Mouse (Mus musculus): Measurements from ENCODE around the gene 2310039H08Rik. TPM values are rescaled to one million over a fixed set of nuclear protein-coding genes. Genes with fewer than 3 reads are reported as not detected.
A peak's percentile ranks its signal among the peaks of the same experiment; 100 is the strongest.
"Not testable (repeated sequence)": the region's sequence is repeated elsewhere in the genome, so short reads cannot be mapped to it uniquely, and the experiment has no call there.

2310039H08Rik gene
- polyA plus RNA-seq, 1 experiment from 2014 or later = 48.5 TPM

DNA sequence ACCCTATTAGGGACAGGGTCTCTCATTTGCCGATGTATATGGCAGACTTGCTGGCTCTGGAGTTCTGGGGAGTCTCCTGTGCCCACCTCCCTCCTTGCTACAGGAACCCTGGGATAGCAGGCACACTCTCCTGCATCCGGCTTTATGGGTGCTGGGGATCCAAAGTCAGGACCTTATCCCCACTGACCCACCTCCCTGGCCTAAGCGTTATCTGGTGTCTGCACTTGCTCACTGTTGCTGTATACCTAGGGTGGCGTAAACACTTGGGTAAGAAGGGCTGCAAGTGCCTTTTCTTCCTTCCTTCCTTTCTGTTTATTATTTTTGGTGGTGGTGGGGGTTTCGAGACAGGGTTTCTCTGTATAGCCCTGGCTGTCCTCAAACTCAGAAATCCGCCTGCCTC is 31.1 kb upstream of the 2310039H08Rik start:
- Histone ChIP-seq H3K27ac (replicated peaks) (no peak overlapping the region), H3K4me1 (no peaks in the 10 kb centered on the region), H3K4me2 (replicated peaks) (no peak overlapping the region), H3K4me3 (no peak overlapping the region), H3K36me3 (peaks cover 49% of the 10 kb centered on the region), H3K9ac (replicated peaks) (no peak overlapping the region), H3K27me3 (no peaks in the 10 kb centered on the region), H3K9me3 (no peaks in the 10 kb centered on the region)
- ATAC-seq (ENCODE audit: low FRiP score, low read depth) = no peak
- WGBS = over 99% methylated on average over 6 of the region's 6 CpGs

GRCm38 (mm10) chr17:46742986-46743385 is 29.4 kb upstream of the 2310039H08Rik start:
- H3K4me3 ChIP-seq = no peak overlapping the region
- no peak overlapping the region for H3K27ac ChIP-seq (replicated peaks)
- no peak overlapping the region for H3K4me2 ChIP-seq (replicated peaks)
- WGBS = 94% methylated on average over 9 of the region's 9 CpGs
- no peaks in the 10 kb centered on the region for H3K4me1 ChIP-seq
- no peak overlapping the region for H3K9ac ChIP-seq (replicated peaks)
- no peaks in the 10 kb centered on the region for H3K9me3 ChIP-seq
- peaks cover 50% of the 10 kb centered on the region for H3K36me3 ChIP-seq
- no peak for ATAC-seq (ENCODE audit: low FRiP score, low read depth)
- H3K27me3 ChIP-seq = no peaks in the 10 kb centered on the region

- Histone ChIP-seq H3K4me3 (no peak overlapping the region), H3K4me2 (replicated peaks) (no peak overlapping the region), H3K36me3 (peaks cover 47% of the 10 kb centered on the region), H3K27me3 (no peaks in the 10 kb centered on the region), H3K9me3 (no peaks in the 10 kb centered on the region), H3K9ac (replicated peaks) (no peak overlapping the region), H3K27ac (replicated peaks) (no peak overlapping the region), H3K4me1 (peaks cover 3% of the 10 kb centered on the region; the same call in 1 of the 2 replicates)
- ATAC-seq (ENCODE audit: low FRiP score, low read depth) = no peak
- 86% methylated on average over 2 of the region's 2 CpGs for WGBS
Observed at GRCm38 (mm10) chr17:46745506-46745905, 26.9 kb upstream of the 2310039H08Rik start.

GRCm38 (mm10) chr17:46747234-46747633 is 25.2 kb upstream of the 2310039H08Rik start:
- no peak for ATAC-seq (ENCODE audit: low FRiP score, low read depth)
- Histone ChIP-seq H3K36me3 (peaks cover 35% of the 10 kb centered on the region), H3K27me3 (no peaks in the 10 kb centered on the region), H3K9me3 (no peaks in the 10 kb centered on the region), H3K9ac (replicated peaks) (no peak overlapping the region), H3K4me3 (no peak overlapping the region), H3K4me2 (replicated peaks) (no peak overlapping the region), H3K27ac (replicated peaks) (no peak overlapping the region), H3K4me1 (peaks cover 13% of the 10 kb centered on the region)
- WGBS = 89% methylated on average over 8 of the region's 8 CpGs

DNA sequence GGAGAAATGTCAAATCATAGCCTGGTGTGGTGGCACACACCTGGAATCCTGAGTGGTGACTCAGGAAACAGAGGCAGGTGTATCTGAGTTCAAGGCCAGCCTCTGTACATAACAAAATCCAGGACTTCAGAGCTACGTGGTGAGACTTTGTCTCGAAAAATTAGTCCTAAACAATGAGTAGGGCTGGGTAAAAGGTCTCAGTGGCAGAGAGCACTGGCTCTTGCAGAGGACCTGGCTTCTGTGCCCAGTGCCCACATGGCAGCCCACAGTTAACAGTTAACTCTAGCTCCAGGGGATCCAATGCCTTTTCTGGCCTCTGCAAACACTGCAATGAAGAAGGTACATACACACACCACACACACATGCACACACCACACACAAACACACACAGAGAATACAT is 24.6 kb upstream of the 2310039H08Rik start:
- no peak overlapping the region for H3K27ac ChIP-seq (replicated peaks)
- no peak overlapping the region for H3K9ac ChIP-seq (replicated peaks)
- H3K4me2 ChIP-seq (replicated peaks) = no peak overlapping the region
- ATAC-seq (ENCODE audit: low FRiP score, low read depth) = no peak
- peaks cover 18% of the 10 kb centered on the region for H3K4me1 ChIP-seq
- H3K9me3 ChIP-seq = no peaks in the 10 kb centered on the region
- peaks cover 29% of the 10 kb centered on the region for H3K36me3 ChIP-seq
- 92% methylated on average over 2 of the region's 2 CpGs for WGBS
- H3K4me3 ChIP-seq = no peak overlapping the region
- no peaks in the 10 kb centered on the region for H3K27me3 ChIP-seq

DNA sequence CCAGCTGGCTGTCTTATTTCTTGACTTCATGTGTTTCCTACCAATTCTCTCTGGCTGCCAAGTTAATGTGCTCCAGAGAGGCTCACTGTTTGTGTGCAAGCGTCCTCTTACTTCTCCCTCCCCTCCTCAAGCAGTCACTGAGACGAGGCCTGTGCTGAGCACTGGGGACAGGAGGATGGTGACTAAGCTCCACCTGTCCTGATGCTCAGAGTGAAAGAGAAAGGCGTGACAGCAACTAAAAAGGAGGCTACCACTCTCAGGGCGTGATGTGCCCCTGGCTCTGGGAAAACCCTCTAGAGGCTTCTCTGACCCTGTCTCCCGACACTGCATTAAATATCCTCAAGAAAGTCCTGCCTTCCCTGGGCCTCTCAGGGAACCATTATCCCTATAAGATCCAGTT is 23.2 kb upstream of the 2310039H08Rik start:
- 94% methylated on average over 5 of the region's 5 CpGs for whole genome bisulfite sequencing
- ATAC-seq (ENCODE audit: low FRiP score, low read depth) = no peak
- Histone ChIP-seq H3K36me3 (peaks cover 19% of the 10 kb centered on the region), H3K4me1 (peaks cover 18% of the 10 kb centered on the region), H3K27me3 (no peaks in the 10 kb centered on the region), H3K27ac (replicated peaks) (no peak overlapping the region), H3K9ac (replicated peaks) (no peak overlapping the region), H3K4me2 (replicated peaks) (no peak overlapping the region), H3K9me3 (no peaks in the 10 kb centered on the region), H3K4me3 (no peak overlapping the region)

- H3K9ac ChIP-seq (replicated peaks) = peak overlapping the region; percentile 78
- no peaks in the 10 kb centered on the region for H3K27me3 ChIP-seq
- peak overlapping the region; percentile 73 for H3K4me2 ChIP-seq (replicated peaks)
- no peak overlapping the region for H3K27ac ChIP-seq (replicated peaks)
- no peaks in the 10 kb centered on the region for H3K9me3 ChIP-seq
- ATAC-seq (ENCODE audit: low FRiP score, low read depth) = no peak
- H3K4me1 ChIP-seq = peaks cover 18% of the 10 kb centered on the region
- H3K4me3 ChIP-seq = peak overlapping the region; percentile 83; the same call in 1 of the 2 replicates
- H3K36me3 ChIP-seq = peaks cover 12% of the 10 kb centered on the region
- WGBS = 96% methylated on average over 4 of the region's 4 CpGs
Observed at GRCm38 (mm10) chr17:46750580-46750979, 21.9 kb upstream of the 2310039H08Rik start.

DNA sequence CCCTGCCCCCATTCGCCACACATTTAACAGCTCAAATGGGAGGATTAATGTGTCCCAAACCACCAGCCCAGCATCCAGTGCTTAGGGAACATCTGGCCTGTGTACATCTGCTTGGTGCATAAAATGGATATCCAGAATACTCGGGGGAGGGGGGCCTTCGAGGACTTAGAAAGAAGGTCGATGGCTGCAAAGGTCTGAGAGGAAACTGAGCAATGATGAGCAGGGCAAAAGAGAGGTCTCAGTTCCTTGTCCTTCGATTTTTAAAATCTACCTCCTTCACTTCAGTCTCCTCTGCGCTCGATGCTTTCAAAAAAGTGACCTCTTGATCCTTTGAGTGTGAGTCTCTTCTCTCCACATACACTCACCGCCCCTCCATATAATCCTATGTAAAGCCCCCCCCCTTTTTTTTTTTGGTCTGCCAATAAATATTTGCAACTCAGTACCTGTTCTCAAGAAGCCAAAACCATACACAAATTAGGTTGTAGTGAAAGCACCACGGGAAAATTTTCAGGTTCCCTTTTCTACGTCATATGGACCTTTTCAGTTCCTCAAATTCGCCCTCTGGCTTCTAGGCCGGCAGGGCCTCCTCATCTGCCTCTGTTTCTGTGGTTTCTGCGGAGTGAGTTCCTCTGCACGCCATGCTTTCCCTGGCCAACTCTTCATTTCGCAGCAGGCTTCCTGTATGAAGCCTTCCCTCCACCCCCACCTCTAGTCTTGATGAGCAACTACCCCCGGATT is 21.2 kb upstream of the 2310039H08Rik start:
- WGBS = 29% methylated on average over 16 of the region's 16 CpGs
- H3K27ac ChIP-seq (replicated peaks) = peak overlapping the region; percentile 87

GRCm38 (mm10) chr17:46751794-46752556 is 20.5 kb upstream of the 2310039H08Rik start, which contains the start of gene Cnpy3:
Cnpy3 (minus strand) TSS chr17:46752214.
- WGBS = under 1% methylated on average over 55 of the region's 58 CpGs
- H3K9me3 ChIP-seq = no peaks in the 10 kb centered on the region

More for the DNA sequence above, 21.2 kb upstream of the 2310039H08Rik start:
- H3K9me3 ChIP-seq = no peaks in the 10 kb centered on the region
- peaks cover 11% of the 10 kb centered on the region; the same call in 1 of the 2 replicates for H3K36me3 ChIP-seq
- peak overlapping the region; percentile 83 for H3K4me3 ChIP-seq
- peak overlapping the region; percentile 78 for H3K9ac ChIP-seq (replicated peaks)
- peaks cover 18% of the 10 kb centered on the region for H3K4me1 ChIP-seq
- H3K4me2 ChIP-seq (replicated peaks) = peak overlapping the region; percentile 73
- no peaks in the 10 kb centered on the region for H3K27me3 ChIP-seq
- ATAC-seq (ENCODE audit: low FRiP score, low read depth) = no peak

DNA sequence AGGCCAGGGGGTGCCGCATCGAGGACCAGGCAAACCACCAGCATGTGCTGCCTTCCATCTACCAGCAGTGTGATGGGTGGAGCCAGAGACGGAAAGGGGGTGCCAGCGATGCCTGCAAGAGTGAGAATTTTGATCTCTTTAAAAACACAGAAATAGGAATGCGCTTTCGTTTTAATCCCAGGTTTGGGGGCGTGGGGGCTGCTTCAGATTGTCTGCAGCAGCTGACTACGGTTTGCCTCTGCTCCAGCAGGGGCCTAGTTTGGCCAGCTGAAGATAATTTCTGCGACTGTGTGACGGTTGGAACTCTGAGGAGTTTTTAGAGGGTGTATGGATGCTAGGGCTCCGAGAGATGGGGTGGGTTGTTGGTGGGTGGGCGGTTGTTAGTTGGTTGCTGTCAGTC is 13.7 kb upstream of the 2310039H08Rik start:
- H3K4me1 ChIP-seq = no peaks in the 10 kb centered on the region
- H3K27ac ChIP-seq (replicated peaks) = no peak overlapping the region
- no peaks in the 10 kb centered on the region for H3K9me3 ChIP-seq
- no peak overlapping the region; the same call in 1 of the 2 replicates for H3K9ac ChIP-seq (replicated peaks)
- ATAC-seq (ENCODE audit: low FRiP score, low read depth) = no peak
- WGBS = 83% methylated on average over 12 of the region's 12 CpGs
- H3K27me3 ChIP-seq = no peaks in the 10 kb centered on the region
- H3K36me3 ChIP-seq = no peaks in the 10 kb centered on the region
- no peak overlapping the region for H3K4me2 ChIP-seq (replicated peaks)
- H3K4me3 ChIP-seq = no peak overlapping the region

More at GRCm38 (mm10) chr17:46751794-46752556, 20.5 kb upstream of the 2310039H08Rik start, which contains the start of gene Cnpy3:
- H3K4me2 ChIP-seq (replicated peaks) = peak within 1 kb of the TSS; percentile 73
- peaks cover 4% of the 10 kb centered on the region; the same call in 1 of the 2 replicates for H3K36me3 ChIP-seq
- H3K4me1 ChIP-seq = peaks cover 18% of the 10 kb centered on the region
- H3K27ac ChIP-seq (replicated peaks) = peak within 1 kb of the TSS; percentile 87
- H3K4me3 ChIP-seq = peak within 1 kb of the TSS; percentile 83
- H3K9ac ChIP-seq (replicated peaks) = peak within 1 kb of the TSS; percentile 78
- no peaks in the 10 kb centered on the region for H3K27me3 ChIP-seq
- ATAC-seq (ENCODE audit: low FRiP score, low read depth) = peak; percentile 99

DNA sequence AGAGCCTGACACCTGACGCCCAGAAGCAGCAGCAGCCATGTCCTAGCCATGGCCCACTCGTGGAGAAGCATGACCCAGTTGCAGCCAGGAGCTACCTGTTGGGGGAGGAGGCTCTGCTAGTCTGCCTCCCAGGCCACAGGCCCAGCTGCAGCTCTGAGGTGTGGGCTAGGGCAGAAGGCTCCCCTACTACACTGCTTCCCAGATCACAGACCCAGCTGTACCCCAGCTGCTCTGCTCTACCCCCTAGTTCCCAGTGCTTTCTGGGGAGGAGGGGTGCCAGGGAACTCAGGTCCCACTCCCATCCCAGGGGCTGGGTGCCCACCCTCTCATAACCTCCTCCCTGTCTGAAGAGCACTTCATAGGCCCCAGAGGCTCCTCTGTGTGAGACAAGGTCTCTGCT is 8.9 kb upstream of the 2310039H08Rik start, which contains the start of gene Ptcra:
Gene Ptcra (minus strand): TSS at position 169 of the 400 bp plus-strand sequence.
- no peak within 1 kb of the TSS for H3K4me3 ChIP-seq
- H3K9me3 ChIP-seq = no peaks in the 10 kb centered on the region
- no peaks in the 10 kb centered on the region for H3K4me1 ChIP-seq
- no peak for ATAC-seq (ENCODE audit: low FRiP score, low read depth)
- H3K4me2 ChIP-seq (replicated peaks) = no peak within 1 kb of the TSS
- H3K9ac ChIP-seq (replicated peaks) = no peak within 1 kb of the TSS
- 44% methylated on average over 2 of the region's 2 CpGs for whole genome bisulfite sequencing
- H3K27me3 ChIP-seq = no peaks in the 10 kb centered on the region
- no peaks in the 10 kb centered on the region for H3K36me3 ChIP-seq
- H3K27ac ChIP-seq (replicated peaks) = no peak within 1 kb of the TSS

- H3K4me2 ChIP-seq (replicated peaks); H3K27ac ChIP-seq (replicated peaks); H3K9ac ChIP-seq (replicated peaks); H3K9me3 ChIP-seq; H3K4me3 ChIP-seq; H3K27me3 ChIP-seq; H3K4me1 ChIP-seq; ATAC-seq (ENCODE audit: low FRiP score, low read depth); H3K36me3 ChIP-seq: not testable (repeated sequence)
- WGBS = 72% methylated on average over 9 of the region's 9 CpGs
Observed at GRCm38 (mm10) chr17:46764916-46765315, 7.5 kb upstream of the 2310039H08Rik start.

All from midbrain, embryonic 12.5 days (tissue).